Mouse (Mus musculus): Measurements from ENCODE around the gene Hexa.

Gene Hexa

DNA sequence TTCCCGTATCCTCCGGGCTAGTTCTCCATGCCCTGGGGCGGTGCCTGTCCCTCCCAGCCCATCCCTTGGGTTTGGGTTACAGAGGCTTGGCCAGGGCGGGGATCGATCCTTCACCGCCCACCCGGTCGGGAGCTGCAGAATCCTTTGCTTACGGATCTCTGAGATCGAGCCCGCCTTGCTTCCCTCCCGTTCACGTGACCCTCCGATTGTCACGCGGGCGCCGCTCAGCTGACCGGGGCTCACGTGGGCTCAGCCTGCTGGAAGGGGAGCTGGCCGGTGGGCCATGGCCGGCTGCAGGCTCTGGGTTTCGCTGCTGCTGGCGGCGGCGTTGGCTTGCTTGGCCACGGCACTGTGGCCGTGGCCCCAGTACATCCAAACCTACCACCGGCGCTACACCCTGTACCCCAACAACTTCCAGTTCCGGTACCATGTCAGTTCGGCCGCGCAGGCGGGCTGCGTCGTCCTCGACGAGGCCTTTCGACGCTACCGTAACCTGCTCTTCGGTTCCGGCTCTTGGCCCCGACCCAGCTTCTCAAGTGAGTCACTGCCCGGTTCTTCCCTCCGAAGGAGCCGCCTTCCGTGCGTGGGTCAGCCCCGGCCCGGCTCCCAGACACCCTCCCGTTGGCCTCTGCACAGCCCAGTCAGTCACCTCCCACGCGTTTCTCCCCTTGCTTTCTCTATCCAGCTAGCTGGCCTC lies at the start of gene Hexa, which contains the start of gene Tmem202:
Gene Hexa (plus strand): TSS at position 100 of the 697 bp plus-strand sequence.
Gene Tmem202 (minus strand): TSS at position 407 of the 697 bp plus-strand sequence.
- peak; percentile 74 to 84 for DNase-seq (ENCODE audit: low spot score in 2 of 2)

DNA sequence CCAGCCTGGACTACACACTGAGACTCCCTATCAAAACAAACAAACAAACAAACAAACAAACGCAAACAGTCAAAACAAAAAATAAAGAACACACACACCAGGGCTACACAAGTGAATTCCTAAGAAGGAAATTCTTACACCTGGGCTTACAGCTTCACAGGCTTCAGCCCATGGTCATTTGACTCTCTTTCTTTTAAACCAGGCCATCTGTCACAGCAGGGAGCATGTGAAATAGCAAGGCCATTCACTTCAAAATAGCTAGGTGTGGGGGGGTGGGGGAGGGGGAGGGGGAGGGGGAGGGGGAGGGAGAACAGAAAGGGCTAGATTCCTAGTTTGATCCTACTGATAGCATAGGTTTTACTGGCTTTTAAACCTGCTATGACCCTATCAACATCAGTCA lies 31.2 kb upstream of the Hexa start:
- no peak for DNase-seq (ENCODE audit: low spot score in 2 of 2)

- no peak for DNase-seq (ENCODE audit: low spot score in 2 of 2)
These were observed 27.0 kb upstream of the Hexa start for GRCm38 (mm10) chr9:59512381-59512780.

DNA sequence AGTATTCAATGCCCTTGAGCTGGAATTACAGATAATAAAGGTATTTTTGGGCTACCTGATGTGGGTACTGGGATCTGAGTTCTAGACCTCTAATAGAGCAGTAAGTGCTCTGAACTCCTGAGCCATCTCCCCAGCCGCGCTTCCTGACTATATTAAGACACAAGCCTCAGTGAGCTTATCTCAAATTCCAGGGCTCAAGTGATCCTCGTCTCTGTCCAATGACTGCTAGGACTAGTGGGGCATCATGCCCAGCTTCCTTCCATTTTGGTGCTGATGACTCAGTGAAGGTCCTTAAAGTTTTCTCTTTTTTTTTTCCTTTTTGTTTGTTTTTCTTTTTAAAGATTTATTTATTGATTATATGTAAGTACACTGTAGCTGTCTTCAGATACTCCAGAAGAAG lies 24.3 kb upstream of the Hexa start:
- no peak for DNase-seq (ENCODE audit: low spot score in 2 of 2)

- DNase-seq (ENCODE audit: low spot score in 2 of 2) = no peak
These were observed 22.2 kb upstream of the Hexa start for GRCm38 (mm10) chr9:59517127-59517526.

- DNase-seq (ENCODE audit: low spot score in 2 of 2) = no peak
These were observed 20.4 kb upstream of the Hexa start for GRCm38 (mm10) chr9:59518976-59519375.

GRCm38 (mm10) chr9:59519396-59519795 lies 19.9 kb upstream of the Hexa start:
- no peak for DNase-seq (ENCODE audit: low spot score in 2 of 2)

DNA sequence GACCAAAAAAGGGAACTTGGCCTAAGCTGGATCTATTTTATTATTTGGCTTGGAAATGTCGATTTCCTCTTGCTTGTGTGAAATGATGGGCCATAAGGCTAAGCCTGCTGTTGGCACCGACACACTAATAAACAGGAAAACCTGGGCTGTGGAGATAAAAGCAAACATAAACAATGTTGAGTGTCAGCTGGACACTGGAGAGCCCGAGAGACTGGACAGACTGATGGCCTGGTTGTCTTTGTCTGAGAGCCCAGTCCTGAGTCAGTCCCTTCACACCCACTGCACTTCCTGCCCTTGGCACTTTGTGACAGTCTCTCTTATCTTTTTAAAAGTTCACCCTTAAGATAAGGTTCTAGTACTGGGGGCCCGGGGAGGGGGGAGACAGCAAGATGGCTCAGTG lies 16.4 kb upstream of the Hexa start:
- DNase-seq (ENCODE audit: low spot score in 2 of 2) = no peak

DNA sequence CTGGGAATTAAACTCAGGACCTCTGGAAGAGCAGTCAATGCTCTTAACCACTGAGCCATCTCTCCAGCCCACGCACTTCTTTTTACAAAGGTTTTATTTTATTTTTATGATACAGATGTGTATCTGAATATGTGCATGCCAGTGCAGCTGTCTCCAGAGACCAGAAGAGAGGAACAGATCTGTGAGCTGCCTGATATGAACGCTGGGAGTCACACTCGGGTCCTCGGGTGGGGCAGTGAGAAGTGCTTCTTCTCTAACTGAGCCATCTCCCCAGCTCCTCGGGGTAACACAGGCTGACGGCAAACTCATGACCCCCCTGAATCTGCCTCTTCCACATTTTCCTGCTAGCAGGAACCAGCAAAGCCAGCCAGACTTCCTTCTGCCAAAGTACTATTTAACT lies 12.6 kb upstream of the Hexa start:
- DNase-seq (ENCODE audit: low spot score in 2 of 2) = no peak

GRCm38 (mm10) chr9:59527580-59527979 lies 11.8 kb upstream of the Hexa start:
- no peak for DNase-seq (ENCODE audit: low spot score in 2 of 2)

DNA sequence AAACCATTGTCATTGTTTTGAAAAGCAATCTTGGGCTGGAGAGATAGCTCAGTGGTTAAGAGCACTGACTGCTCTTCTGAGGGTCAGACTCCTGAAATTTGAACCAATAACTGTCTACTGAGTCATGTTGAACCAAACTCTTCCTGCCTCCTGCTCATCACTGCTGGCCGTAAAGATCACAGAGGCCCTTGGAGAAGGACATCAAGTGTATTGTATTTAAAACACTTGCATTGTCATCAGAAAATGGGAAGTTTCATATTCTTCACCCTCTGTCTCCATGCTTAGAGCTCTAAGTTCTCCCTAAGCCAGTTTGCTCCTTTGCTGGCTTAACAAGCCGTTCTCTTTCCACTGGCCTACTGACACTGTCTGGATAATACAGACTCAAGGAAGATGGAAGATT lies 11.1 kb upstream of the Hexa start:
- no peak for DNase-seq (ENCODE audit: low spot score in 2 of 2)

DNA sequence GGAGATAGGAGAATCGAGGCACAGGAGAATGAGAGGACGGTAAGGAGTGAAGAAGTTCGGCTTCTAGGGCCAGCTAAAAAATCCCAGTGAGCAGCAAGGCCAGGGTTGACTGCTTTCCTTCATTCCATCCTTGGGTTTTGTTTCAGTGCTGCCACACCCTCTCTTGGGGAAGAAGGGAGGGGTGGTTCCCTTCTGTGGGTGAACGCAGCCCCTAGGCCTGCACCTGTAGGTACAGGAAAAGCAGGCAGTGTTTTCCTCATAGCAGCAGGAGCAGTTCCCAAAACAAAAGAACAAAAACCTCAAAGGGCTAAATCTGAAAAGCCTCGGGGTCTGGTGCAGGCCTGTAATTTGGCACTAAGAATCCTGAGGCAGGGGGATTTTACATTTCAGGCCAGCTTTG lies 7.7 kb upstream of the Hexa start:
- DNase-seq (ENCODE audit: low spot score in 2 of 2) = no peak

DNA sequence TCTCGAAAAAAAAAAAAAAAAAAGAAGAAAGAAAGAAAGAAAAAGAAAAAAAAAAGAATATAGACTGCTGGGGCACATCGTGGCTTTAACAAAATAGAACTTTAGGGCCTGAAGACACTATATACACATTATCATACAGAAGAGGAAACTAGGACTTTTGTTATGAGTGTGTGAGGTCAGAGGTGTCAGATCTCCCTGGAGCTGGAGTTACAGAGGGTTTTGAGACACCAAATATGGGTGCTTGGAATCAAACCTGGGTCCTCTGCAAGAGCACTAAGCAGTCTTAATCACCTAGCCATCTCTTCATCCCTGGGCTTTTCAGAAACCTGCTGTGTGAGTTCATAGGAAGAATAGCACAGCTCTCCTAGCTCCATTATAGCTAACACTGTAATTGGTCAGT lies 5.9 kb upstream of the Hexa start:
- DNase-seq (ENCODE audit: low spot score in 2 of 2) = no peak

GRCm38 (mm10) chr9:59533889-59534288 lies 5.5 kb upstream of the Hexa start:
- DNase-seq (ENCODE audit: low spot score in 2 of 2) = peak; percentile 38 to 69

GRCm38 (mm10) chr9:59537651-59538050 lies 1.7 kb upstream of the Hexa start:
- DNase-seq (ENCODE audit: low spot score in 2 of 2) = no peak

GRCm38 (mm10) chr9:59541617-59542016 lies 2.3 kb downstream of the Hexa start:
- DNase-seq (ENCODE audit: low spot score in 2 of 2) = no peak

DNA sequence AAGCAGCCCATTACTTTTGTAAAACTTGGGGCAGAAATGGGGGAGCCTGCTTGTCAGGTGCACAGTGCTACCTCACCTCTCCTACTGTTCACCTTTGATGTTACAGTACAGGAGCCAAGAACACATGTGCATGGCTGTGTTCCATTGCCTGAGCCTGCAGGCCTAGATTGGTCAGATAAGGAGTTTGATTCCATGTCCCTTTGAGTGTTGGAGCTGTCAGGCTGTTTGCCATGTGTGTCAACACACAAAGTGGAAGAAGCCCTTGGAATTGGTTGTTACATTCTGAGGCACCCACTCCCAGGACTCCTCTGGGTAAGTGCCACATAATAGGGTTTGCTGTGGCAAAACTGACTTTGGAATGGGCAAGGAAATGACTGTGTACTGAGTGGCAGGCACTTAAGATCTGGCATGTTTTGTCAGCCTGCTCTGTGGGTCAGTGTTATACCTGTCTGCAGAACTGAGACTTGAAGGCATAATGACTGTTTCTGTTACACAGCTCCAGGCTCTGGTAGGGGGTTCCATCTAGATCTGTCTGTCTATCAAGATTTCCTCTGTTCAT lies 3.5 kb downstream of the Hexa start:
- DNase-seq (ENCODE audit: low spot score in 2 of 2) = no peak

GRCm38 (mm10) chr9:59544739-59545138 lies 5.4 kb downstream of the Hexa start:
- no peak for DNase-seq (ENCODE audit: low spot score in 2 of 2)

- no peak for DNase-seq (ENCODE audit: low spot score in 2 of 2)
These were observed 8.5 kb downstream of the Hexa start for GRCm38 (mm10) chr9:59547869-59548268.

DNA sequence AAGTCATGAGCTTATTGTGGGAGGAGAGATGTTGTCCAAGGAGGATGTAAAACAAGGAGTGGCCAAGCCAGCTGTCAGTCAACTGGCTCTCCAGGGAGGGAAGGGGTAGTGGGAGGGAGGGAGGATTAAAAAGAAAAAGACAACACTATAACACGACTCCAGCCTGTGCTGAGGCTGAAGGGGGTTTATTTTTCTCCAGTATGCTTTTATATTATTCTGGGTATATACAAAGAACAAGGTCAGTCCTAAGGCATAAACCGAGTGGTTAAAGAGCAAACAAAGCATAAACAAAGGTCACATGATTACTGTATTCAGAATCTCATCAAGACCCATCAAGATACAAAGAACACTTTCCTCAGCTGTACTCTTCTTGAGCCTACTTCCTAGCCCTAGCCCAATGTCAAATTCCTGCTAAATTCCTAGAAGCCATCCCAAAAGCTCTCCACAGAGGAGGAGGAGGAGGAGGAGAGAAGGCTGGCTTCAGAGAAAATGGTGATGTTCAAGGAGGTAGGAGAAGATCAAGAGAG lies 9.7 kb downstream of the Hexa start:
- no peak for DNase-seq (ENCODE audit: low spot score in 2 of 2)

DNA sequence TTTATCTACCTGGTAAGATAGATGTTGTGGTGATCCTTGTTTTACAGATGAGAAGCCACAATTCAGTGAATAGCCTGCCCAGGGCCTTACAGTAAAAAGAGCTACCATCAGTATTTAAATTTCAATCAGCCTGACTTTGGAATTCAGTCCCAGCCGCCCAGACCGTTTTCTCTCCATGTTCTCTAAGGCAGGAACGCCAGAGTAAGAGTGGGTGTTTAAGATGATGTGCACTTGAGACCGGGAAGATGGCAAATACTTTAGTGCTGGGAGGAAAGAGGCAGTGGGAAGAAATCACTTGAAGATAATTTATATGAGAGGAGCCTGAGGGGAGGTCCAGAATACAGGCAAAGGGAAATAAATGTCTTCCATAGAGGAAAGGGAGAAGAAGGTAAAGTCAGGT lies 10.7 kb downstream of the Hexa start:
- DNase-seq (ENCODE audit: low spot score in 2 of 2) = no peak

DNA sequence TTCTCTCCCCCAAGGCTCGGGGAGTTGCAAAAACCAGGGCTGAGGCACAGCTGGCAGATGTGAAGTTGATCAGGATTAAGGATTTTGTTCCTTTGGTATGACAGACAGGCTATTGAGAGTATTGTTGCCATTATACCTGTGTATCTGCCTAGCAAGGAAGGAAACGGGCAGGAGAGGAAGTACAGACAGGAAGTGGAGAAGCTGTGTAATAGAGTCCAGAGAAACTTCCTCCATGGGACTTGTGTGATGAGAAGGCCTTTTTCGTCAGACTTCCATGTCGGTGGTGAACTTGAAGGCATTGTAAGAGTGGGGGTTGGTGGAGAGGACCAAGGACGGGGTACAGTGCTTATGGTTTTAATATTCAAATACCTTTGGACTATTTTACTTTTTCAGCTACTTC lies 11.7 kb downstream of the Hexa start:
- DNase-seq (ENCODE audit: low spot score in 2 of 2) = no peak

DNA sequence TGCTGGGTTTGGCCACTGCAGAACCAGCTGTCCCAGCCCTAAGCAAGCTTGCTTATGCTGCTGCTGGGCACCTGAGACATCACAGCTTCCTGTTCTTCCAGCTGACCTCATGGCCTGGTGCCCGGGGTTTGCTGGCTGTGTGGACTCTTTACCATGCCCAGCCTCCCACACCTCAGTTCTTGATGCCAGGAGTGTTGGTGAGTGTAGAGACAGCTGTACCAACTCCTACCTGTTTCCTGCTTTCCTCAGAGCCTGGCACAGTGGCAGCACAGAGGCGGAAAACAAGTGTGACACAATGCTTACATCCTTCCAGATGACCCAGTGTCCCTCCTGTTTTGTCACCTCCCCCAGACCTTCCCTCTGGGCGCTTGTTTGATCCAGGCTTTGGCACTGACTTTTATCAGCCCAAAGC lies 12.3 kb downstream of the Hexa start:
- DNase-seq (ENCODE audit: low spot score in 2 of 2) = peak; percentile 13 to 24

All from urinary bladder, postnatal 36 days (tissue).